Mouse (Mus musculus) WW6 (cell line): ENCODE measurements around the gene Khk.
"Not testable (repeated sequence)": the region's sequence is repeated elsewhere in the genome, so short reads cannot be mapped to it uniquely, and the experiment has no call there.

Experiments used
- DNase-seq: peaks from one replicate; pipeline ENCODE4 v3.0.0-alpha.2; 2013; ENCODE audit warnings: low read depth, low spot score

Khk gene

DNA sequence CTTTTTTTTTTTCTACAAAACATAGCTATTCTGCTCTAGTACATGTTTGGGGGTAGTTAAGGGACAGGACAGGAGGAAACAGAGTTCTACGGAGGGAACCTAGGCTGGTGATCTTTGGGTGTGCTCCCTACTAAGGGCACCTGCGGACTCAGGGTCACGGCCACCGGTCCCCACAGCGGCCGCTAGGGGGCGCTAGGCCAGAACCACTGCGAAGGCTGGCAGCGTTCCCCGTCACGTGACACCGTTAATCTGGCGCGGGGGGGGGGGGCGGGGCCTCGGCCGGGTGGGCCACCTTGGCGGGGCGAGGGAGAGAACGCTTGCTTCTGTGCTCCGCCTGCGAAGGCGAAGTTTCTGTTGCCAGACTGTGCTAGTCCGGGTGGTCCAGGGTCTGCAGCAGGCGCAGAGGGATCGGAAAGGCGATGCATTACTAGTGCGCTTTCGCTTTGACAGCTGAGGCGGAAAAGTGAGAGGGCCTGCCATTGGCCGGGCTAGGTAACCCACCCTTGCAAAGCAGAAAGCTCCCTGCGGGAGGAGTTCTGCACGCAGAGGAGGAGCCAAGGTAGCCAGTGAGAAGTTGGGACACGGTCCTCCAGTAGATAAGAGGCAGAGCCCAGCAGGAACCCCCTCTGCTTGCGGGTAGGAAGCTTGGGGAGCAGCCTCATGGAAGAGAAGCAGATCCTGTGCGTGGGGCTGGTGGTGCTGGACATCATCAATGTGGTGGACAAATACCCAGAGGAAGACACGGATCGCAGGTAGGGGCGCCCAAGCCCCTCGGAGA, at the start of gene Khk:
Gene Khk, plus strand, starts transcription at position 176 of the 778 bp plus-strand sequence.
- DNase-seq = peak; percentile 70

DNA sequence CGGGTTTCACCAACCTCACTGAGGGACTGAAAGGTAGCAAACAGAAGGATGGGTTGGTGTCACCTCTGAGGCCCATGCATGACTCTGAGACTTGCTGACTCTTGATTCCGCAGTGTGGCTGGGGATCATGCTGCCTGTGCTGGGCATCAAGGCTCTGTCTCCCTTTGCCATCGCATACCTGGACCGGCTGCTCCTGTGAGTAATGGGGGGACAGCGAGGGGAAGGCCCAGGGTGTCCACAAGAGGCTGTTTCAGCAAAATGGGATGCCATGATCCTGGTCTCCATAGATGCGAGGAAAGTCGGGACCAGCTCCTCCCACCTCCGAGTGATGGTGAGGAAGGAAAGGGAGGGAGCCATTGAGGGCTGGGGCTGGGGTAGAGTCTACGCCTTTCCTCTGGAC, 48.7 kb upstream of the Khk start:
- DNase-seq = no peak

GRCm38 (mm10) chr5:30874365-30874764, 46.9 kb upstream of the Khk start:
- no peak for DNase-seq

DNA sequence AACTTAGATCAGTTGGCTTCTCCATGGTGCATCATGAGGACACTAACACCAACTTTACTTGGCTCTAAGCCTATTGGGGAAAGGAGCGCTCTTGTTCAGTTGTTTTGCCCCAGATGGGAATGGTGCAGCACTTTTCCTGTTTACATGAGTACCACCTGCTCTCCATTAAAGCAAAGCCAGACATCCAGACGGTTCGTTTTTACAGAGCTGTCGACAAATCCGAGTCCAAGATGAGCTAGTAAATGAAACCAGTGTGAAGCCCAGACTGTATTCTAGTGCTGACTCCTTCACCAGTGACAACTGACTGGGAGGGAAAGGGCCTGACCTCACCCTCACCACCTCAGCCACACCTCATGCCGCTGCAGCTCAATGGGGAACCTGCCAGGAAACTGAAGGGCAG, 42.6 kb upstream of the Khk start:
- no peak for DNase-seq

GRCm38 (mm10) chr5:30879347-30879943, 41.8 kb upstream of the Khk start:
- no peak for DNase-seq

DNA sequence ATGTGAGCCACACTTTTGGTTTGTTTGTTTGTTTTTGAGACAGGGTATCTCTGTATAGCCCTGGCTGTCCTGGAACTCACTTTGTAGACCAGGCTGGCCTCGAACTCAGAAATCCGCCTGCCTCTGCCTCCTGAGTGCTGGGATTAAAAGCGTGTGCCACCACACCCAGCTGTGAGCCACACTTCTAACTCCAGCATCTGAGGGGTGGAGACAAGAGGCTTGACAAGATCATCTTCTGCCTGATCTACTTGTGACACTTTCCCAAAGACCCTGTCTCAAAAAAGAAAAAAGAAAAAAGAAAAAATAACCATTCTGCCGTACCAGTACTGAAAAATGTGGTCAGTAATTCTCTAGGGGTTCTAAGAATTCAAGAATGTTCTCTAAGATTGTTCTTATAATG, 39.4 kb upstream of the Khk start:
- not testable (repeated sequence) for DNase-seq

GRCm38 (mm10) chr5:30886209-30886608, 35.0 kb upstream of the Khk start:
- DNase-seq = no peak

DNA sequence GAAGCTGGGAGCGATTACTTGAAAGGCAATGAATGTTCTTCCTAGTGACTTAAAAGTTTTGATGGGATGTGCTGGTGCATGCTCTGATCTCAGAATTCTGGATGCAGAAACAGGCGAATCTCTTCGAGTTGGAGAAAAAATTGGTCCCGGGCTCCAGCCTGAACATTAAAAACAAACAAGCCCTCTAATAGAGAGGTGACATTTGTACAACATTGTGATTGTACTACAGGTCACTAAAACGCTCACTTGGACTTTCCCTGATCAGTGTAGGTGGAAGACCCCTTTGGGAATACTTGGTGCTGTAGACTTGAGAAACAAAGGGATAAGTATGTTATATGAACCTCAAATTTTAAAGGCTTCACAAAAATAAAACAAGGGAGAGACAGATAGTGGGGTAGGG, 34.5 kb upstream of the Khk start:
- no peak for DNase-seq

DNA sequence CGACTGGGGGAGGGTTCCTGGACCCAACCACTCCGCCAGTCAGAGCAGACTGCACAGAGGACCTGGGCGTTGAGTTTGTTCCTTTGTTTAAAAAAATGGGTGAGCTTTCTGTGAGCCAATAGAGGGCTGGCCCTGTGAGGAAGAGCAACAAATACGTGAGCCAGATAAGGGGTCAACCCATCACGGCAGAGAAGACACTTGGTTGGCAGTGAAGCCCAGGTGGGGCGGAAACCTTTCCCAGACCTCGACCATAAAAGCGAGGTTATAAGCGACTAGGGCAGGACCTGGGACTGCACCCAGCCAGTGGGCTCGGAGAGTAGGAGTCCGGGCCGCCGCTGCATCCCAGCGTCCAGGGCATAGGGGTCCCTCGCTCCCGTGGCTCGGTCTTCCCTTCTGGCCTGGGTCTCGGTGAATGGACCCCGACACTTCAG, 33.9 kb upstream of the Khk start:
- peak; percentile 79 for DNase-seq

- peak; percentile 85 for DNase-seq
Measured at GRCm38 (mm10) chr5:30887858-30888336, 33.3 kb upstream of the Khk start.

- DNase-seq = peak; percentile 85
Measured at GRCm38 (mm10) chr5:30888337-30889087, 32.7 kb upstream of the Khk start, which contains the start of gene Agbl5. Gene Agbl5 (plus strand): TSS chr5:30888694.

DNA sequence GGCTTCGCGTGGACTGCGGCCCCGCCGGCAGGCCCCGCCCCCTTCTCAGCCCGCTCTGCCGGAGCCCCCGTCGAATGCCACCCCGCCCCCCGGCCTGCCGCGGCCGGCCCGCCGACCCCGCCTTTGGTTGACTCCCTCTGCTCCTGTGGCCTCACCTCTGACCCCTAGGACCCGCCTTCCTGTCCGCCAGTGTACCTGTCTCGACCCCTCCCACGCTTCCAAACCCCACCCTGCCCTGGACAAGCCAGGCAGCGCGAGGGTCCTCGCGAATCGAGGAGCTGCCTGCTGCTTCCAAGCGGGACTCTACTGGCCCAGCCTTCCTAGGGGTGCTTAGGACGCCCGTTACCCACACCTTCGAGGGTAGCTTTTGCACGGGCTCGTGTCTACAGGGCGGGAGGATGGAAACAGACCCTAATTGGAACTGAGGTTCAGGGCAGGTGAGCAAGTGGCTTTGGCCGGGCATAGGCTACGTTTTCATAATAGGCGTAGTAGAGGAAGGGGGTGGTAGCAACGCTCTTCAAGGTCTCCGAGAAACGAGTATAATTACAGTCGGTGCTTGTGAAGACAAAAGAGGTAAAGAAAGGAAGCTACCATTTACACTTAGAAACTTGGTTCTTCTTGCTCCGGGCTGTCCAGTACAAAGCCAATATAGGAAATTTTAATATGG, 32.0 kb upstream of the Khk start:
- peak; percentile 47 for DNase-seq

- no peak for DNase-seq
Measured at GRCm38 (mm10) chr5:30890375-30890774, 30.9 kb upstream of the Khk start.

DNA sequence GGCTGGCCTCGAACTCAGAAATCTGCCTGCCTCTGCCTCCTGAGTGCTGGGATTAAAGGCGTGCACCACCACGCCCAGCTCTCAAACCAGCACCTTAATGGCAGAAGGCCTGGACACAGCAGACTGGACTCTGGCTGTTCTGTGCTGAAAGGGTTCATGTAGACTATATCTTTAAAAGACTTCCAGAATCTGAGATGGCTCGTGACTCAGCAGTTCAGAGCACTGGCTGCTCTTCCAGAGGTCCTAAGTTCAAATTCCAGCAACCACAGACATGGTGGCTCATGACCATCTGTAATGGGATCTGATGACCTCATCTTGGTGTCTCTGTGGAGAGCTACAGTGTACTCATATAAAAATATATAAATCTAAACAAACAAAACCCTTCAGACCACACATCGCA, 19.4 kb upstream of the Khk start:
- DNase-seq = no peak

- peak; percentile 94 for DNase-seq
Measured at GRCm38 (mm10) chr5:30907413-30908059, 13.7 kb upstream of the Khk start, which contains the start of gene Ost4. Gene Ost4 (minus strand): TSS chr5:30907788.

DNA sequence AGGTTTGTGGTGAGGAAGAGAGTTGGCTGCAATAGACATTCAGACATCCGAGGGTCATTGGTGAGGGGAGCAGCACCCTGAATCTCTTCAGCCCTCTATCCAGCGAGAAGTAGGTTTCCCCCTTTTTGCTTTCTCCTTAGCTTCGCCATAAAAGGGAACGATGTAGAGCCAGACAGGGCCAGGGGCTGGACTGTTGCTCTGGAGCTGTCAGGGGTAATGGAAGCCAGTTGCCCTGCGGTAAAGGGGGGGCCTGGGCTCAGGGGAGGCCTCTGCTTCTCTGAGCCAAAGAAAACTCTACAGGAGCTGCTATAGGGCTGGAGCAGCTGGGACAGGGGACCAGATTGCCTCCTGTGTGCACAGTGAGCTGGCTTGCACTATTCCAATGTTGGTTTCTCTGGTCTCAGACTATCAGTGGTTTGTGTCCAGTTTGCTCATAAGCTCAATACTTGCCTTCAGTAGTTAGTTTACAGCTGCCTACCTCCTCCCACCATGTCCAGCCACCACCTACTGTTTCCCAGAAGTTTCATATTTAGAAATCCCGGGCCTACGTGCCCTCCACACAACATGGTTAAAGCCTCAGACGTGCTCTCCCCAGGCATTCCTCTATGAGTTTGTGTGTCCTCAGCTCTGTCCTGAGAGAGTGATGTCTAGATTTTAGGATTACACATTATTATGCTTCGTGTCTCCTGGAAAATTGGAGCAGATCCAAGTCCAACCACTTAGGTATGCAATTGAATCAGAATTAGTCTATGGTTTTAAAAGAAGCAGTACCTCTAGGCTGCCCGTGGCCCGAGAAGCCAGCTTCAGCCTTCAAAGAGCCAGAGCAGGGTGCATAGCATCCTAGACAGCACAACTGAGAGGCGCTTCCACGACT, 12.6 kb upstream of the Khk start:
- DNase-seq = no peak

DNA sequence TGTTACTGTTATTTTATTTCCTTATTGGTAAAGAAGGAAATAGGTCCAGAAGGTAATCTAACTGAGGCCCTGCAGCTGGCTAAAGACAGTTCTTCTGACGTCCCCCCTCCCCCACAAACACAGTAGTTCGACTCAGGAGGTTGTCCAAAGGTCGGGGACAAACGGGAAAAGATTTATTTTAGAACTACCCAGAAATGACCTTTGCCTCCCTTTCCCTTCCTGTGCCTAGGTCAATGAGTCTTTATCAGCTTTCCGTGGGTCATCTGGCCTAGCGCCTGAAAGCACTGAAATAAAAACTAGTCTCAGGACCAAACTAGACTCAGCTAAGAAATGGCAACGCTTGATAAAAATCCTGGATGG, 12.0 kb upstream of the Khk start:
- DNase-seq = no peak

DNA sequence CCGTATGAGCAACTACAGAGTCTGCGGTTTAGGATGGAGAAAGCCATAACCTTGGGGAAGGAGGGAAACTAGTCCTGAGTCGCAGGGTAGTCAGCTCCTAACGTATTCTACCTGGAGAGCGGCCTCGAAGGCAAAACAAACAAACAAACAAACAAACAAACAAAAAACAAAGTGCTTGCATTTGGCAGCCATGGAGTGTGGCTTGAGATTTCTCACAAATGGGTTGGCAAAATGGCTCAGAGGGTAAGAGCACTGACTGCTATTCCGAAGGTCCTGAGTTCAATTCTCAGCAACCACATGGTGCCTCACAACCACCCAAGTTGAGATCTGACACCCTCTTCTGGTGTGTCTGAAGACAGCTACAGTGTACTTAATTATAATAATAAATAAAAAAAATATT, 11.4 kb upstream of the Khk start:
- no peak for DNase-seq

DNA sequence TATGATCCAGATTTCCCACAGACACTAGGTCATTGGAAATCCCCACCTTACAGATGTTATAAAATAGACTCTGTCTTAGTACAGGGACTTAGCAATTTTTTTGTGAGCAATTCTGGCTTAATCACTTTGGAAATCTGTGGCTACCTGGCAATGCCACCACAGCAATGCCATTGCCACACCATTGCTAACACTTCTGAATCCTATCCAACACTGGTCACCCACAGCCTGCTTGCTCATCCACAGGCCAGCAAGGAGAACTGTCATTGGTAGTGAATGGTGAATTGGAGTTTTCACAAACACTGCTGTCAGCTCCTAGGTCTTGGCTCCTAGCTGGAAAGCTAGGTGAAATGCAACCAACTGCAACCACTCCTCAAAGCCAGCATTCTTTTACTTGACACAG, 10.8 kb upstream of the Khk start:
- no peak for DNase-seq

DNA sequence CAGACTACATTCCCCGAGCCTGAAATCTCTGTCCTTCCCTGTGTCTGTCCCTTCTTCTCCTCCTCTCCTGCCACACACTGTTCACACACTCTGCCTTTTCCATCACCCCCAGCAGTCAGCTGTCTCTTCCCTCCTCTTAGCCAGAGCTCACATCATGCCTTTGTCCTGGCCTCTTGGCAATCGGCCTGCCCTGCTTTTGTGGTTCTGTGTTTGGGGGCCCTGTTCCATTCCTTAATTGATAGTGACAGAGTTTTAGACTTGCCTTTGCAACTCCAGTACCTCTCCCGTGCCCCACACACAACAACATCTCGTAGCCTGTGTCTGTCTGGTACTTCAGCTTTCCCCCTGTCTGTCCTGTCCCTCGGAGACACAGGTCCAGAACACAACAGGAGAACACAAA, 9.1 kb upstream of the Khk start:
- no peak for DNase-seq
